Mouse (Mus musculus) ES-E14 (cell line): ENCODE measurements at regions not wholly inside any gene's neighbourhood (a gene's known extent, or its start where the extent isn't known, plus 50 kb on each side); places are given as distances from the start of the nearest gene placed in this dataset.

Experiments
- DNase-seq: peaks from one replicate; pipeline ENCODE4 v3.0.0-alpha.2; 2013; ENCODE audit warnings: low read depth, low spot score
- H3K27ac ChIP-seq: 2 replicates; pipeline ENCODE4 v1.5.1; 2012; ENCODE audit warnings: low read depth, mild to moderate bottlenecking, low read length, moderate library complexity, mixed read lengths; ENCODE audit not compliant: poor library complexity, insufficient read depth, severe bottlenecking
- H3K36me3 ChIP-seq: 2 replicates; pipeline ENCODE4 v1.6.1; 2012; ENCODE audit warnings: mild to moderate bottlenecking, low read length, moderate library complexity, mixed read lengths; ENCODE audit not compliant: control insufficient read depth, poor library complexity, insufficient read depth, severe bottlenecking
- H3K4me1 ChIP-seq, 2 experiments: fragments of 150-350 bp in 1 of 2; sonication (generic) in 1 of 2; 2 replicates each; pipeline ENCODE4 v1.6.1; 2012; ENCODE audit warnings: low read length in 2 of 2, mild to moderate bottlenecking in 1 of 2, mixed read lengths in 1 of 2; ENCODE audit not compliant: control insufficient read depth in 2 of 2, insufficient read depth in 2 of 2, poor library complexity in 1 of 2
- H3K4me3 ChIP-seq, 2 experiments: fragments of 150-350 bp in 1 of 2; sonication (generic) in 1 of 2; 2 replicates each; pipeline ENCODE4 v1.5.1; 2012; ENCODE audit warnings: low read length in 2 of 2, low read depth in 1 of 2, mild to moderate bottlenecking in 1 of 2, mixed read lengths in 1 of 2; ENCODE audit not compliant: insufficient read depth in 1 of 2, poor library complexity in 1 of 2, severe bottlenecking in 1 of 2
- H3K9ac ChIP-seq: 2 replicates; pipeline ENCODE4 v1.6.1; 2012; ENCODE audit warnings: low read depth, mild to moderate bottlenecking, low read length, mixed read lengths; ENCODE audit not compliant: poor library complexity, insufficient read depth, severe bottlenecking
- H3K9me3 ChIP-seq: fragments of 150-350 bp; sonication (generic); 2 replicates; pipeline ENCODE4 v1.6.1; 2012; ENCODE audit warnings: low read depth, mild to moderate bottlenecking, low read length; ENCODE audit not compliant: control insufficient read depth, insufficient read depth
- CHD2 ChIP-seq: IDR thresholded peaks from 2 replicates; pipeline ENCODE4 v1.6.1; 2014; ENCODE audit warnings: mild to moderate bottlenecking, low read depth, low read length, inconsistent platforms
- HCFC1 ChIP-seq: IDR thresholded peaks from 2 replicates; pipeline ENCODE4 v1.6.1; 2012; ENCODE audit warnings: low read length, inconsistent platforms, borderline replicate concordance; ENCODE audit not compliant: insufficient read depth
- MAFK ChIP-seq: IDR thresholded peaks from 2 replicates; pipeline ENCODE4 v1.6.1; 2014; ENCODE audit warnings: mild to moderate bottlenecking, low read depth, low read length, inconsistent platforms; ENCODE audit not compliant: insufficient read depth
- ZC3H11A ChIP-seq: IDR thresholded peaks from 2 replicates; pipeline ENCODE4 v1.6.1; 2012; ENCODE audit warnings: low read depth, mild to moderate bottlenecking, inconsistent platforms, low read length, borderline replicate concordance
- ZNF384 ChIP-seq: IDR thresholded peaks from 2 replicates; pipeline ENCODE4 v1.6.1; 2012; ENCODE audit warnings: low read depth, low read length, inconsistent platforms
- in situ Hi-C, 2 experiments: fragments of 600-800 bp; cut with MboI; formaldehyde crosslinking; loops; one replicate each; pipeline ENCODE4 v1.15.1; 2025; ENCODE audit warnings: low sequenced_read_pairs in 2 of 2, inconsistent platforms in 1 of 2; ENCODE audit not compliant: unreplicated experiment in 2 of 2

DNA sequence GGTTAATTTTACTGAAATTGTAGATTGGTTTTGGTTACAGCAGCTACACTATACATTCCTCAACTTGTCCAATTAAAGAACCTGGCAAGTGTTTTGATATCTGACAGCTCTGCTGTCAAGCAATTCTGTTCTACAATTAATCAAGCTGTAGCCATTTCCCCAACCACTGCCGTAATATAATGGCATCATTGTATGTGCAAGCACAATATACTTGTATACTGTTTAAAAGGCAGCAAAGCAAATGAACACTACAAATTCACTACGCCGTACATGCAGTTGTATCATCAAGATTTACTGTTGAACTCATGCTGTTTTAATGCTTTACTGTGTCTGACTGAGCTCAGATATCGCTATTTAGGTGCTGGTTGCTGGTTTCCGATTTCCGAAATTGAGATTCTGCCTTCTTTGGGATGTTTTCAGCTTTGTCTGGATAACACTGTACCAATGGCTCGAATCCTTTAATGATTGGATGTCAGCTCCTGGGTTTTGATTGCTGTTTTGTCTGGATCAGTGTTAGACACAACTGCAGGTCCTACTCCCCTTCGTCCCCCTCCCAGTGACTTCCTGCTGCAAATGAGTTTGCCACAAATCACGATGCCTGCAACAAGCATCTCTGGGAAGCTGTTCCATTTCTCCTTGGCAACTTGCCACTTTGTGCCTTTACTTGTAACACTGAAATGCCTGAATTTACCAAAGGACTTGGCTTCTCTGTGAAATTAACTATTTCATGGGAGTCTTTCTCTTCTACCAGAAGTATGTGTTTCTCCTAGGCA lies 294.4 kb upstream of the Tank start:
- TF ChIP-seq HCFC1 (no peak), MAFK (no peak), ZC3H11A (no peak), CHD2 (no peak), ZNF384 (no peak)
- Histone ChIP-seq H3K9me3 (no peaks in the 10 kb centered on the region), H3K27ac (no peak overlapping the region), H3K9ac (no peak overlapping the region), H3K36me3 (no peaks in the 10 kb centered on the region), H3K4me1 (no peaks in the 10 kb centered on the region), H3K4me3 (no peak overlapping the region)
- in situ Hi-C loops, result no loop called here
- DNase-seq, result no peak

GRCm38 (mm10) chr2:61272721-61273120 lies 305.7 kb upstream of the Tank start:
- TF ChIP-seq CHD2, result no peak
- no peak for TF ChIP-seq ZNF384
- no peak for TF ChIP-seq MAFK
- no peak for TF ChIP-seq ZC3H11A
- no peak for TF ChIP-seq HCFC1
- H3K27ac ChIP-seq, result no peak overlapping the region
- H3K9me3 ChIP-seq, result no peaks in the 10 kb centered on the region
- in situ Hi-C loops, result no loop called here
- H3K4me3 ChIP-seq, result no peak overlapping the region
- H3K36me3 ChIP-seq, result no peaks in the 10 kb centered on the region
- no peak overlapping the region for H3K9ac ChIP-seq
- no peak for DNase-seq
- no peaks in the 10 kb centered on the region for H3K4me1 ChIP-seq

- no peak overlapping the region for H3K9ac ChIP-seq
- TF ChIP-seq ZC3H11A (no peak), ZNF384 (no peak)
- no peak for DNase-seq
- H3K4me3 ChIP-seq, result no peak overlapping the region
- no peaks in the 10 kb centered on the region for H3K9me3 ChIP-seq
- no peak overlapping the region for H3K27ac ChIP-seq
- no peaks in the 10 kb centered on the region for H3K36me3 ChIP-seq
- H3K4me1 ChIP-seq, result no peaks in the 10 kb centered on the region
- in situ Hi-C loops, result no loop called here
These were observed 304.7 kb upstream of the Rbms1 start for GRCm38 (mm10) chr2:61267706-61268105.

DNA sequence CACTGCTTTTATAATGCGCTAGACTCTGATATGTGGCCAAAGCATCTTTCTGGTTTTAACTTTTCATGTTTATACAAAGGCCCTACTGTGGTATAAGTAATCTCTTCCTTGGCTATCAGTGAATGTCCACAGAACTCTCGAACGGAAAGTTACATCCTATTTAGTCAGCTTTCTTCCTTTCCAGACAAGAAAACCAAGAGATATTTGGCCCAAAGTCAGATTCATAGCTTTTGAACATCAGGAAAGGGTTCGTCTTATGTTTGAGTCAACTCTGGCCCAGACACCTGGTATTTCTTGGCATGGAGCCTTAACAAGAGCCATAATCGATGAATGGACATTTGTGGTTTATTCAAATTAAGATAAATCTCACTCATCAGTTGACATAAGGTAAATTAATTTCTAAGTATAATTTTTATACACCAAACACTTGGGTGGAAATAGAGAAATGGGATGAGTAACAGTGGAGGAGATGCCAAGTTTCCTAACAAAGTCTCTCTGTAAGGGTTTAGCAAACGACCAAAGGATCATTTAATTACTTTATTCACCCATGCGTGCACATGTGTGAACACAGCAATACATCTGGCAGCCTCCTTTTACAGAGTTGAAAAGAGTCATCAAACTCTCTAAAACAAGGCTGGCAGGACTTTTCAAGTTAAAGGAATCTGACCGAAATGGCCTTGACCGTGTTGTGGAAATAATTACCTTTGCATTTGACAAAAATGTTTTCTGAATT lies 287.2 kb upstream of the Rbms1 start:
- Histone ChIP-seq H3K9ac (no peak overlapping the region), H3K4me3 (no peak overlapping the region), H3K4me1 (peaks cover 0 to 2% of the 10 kb centered on the region in 2 experiments; a peak in 1 of 4 replicates), H3K36me3 (no peaks in the 10 kb centered on the region), H3K9me3 (no peaks in the 10 kb centered on the region), H3K27ac (no peak overlapping the region)
- no peak for DNase-seq
- in situ Hi-C loops, result no loop called here
- no peak for TF ChIP-seq HCFC1
- no peak for TF ChIP-seq ZC3H11A
- TF ChIP-seq ZNF384, result no peak
- TF ChIP-seq MAFK, result no peak
- no peak for TF ChIP-seq CHD2
